Mouse (Mus musculus) midbrain, embryonic 15.5 days (tissue): ENCODE results near the gene Trub1. TPM values are rescaled to one million over a fixed set of nuclear protein-coding genes. Genes with fewer than 3 reads are reported as not detected.
A peak's percentile ranks its signal among the peaks of the same experiment; 100 is the strongest.

ENCODE experiments used
- ATAC-seq: fragments of 200-750 bp; cut with Nextera tagmentation; replicated peaks from 2 replicates; pipeline ENCODE4 v1.8.0; 2017; ENCODE audit warnings: moderate TSS enrichment
- H3K27ac ChIP-seq: fragments of 300-500 bp; sonication (generic); 2 replicates; pipeline ENCODE4 v1.5.1; 2015; ENCODE audit warnings: mild to moderate bottlenecking, inconsistent platforms
- H3K27me3 ChIP-seq: fragments of 300-500 bp; sonication (generic); replicated peaks from 2 replicates; pipeline ENCODE4 v1.6.1; 2015; ENCODE audit warnings: inconsistent platforms
- H3K36me3 ChIP-seq: fragments of 300-500 bp; sonication (generic); replicated peaks from 2 replicates; pipeline ENCODE4 v1.6.1; 2015; ENCODE audit warnings: inconsistent platforms
- H3K4me1 ChIP-seq: fragments of 300-500 bp; sonication (generic); 2 replicates; pipeline ENCODE4 v1.6.1; 2015; ENCODE audit warnings: inconsistent platforms
- H3K4me2 ChIP-seq: fragments of 300-500 bp; sonication (generic); 2 replicates; pipeline ENCODE4 v1.6.1; 2015; ENCODE audit warnings: inconsistent platforms, mild to moderate bottlenecking, moderate library complexity
- H3K4me3 ChIP-seq: fragments of 300-500 bp; sonication (generic); 2 replicates; pipeline ENCODE4 v1.5.1; 2015; ENCODE audit warnings: mild to moderate bottlenecking, inconsistent platforms
- H3K9ac ChIP-seq: fragments of 300-500 bp; sonication (generic); 2 replicates; pipeline ENCODE4 v1.6.1; 2015; ENCODE audit warnings: mild to moderate bottlenecking, inconsistent platforms
- H3K9me3 ChIP-seq: fragments of 300-500 bp; sonication (generic); 2 replicates; pipeline ENCODE4 v1.6.1; 2016; ENCODE audit warnings: inconsistent platforms
- whole genome bisulfite sequencing: fragments of 180-500 bp; shearing (Covaris S2); methylation state at CpG from one replicate; pipeline ENCODE4 v1.1.7; 2015; ENCODE audit warnings: mixed read lengths; 5-methylcytosine and 5-hydroxymethylcytosine counted together
- polyA plus RNA-seq: library from polyadenylated mRNA; unstranded; fragments of >200 nt; fragmentation: Nextera tagmentation; extraction: Ambion mirVana; gene quantifications from 2 replicates; pipeline ENCODE4 v1.2.1, GENCODE M21; 2015

Gene Trub1
- polyA plus RNA-seq, 1 experiment from 2014 or later: 15.9 TPM

- Histone ChIP-seq H3K27me3 (no peaks in the 10 kb centered on the region), H3K4me2 (no peak overlapping the region), H3K36me3 (no peaks in the 10 kb centered on the region), H3K27ac (peak overlapping the region; percentile 55), H3K9ac (no peak overlapping the region), H3K9me3 (no peaks in the 10 kb centered on the region), H3K4me3 (no peak overlapping the region), H3K4me1 (peaks cover 29% of the 10 kb centered on the region)
- 0 out of 2 replicates have a peak, but pooled peaks have one; percentile 27 for ATAC-seq
- WGBS: 49% methylated on average over 25 of the region's 25 CpGs
These were observed 52.6 kb downstream of the Trub1 start for GRCm38 (mm10) chr19:57505048-57505932.

- ATAC-seq: no peak
- Histone ChIP-seq H3K4me1 (peaks cover 29% of the 10 kb centered on the region), H3K4me2 (no peak overlapping the region), H3K27ac (no peak overlapping the region), H3K27me3 (no peaks in the 10 kb centered on the region), H3K36me3 (no peaks in the 10 kb centered on the region), H3K4me3 (no peak overlapping the region), H3K9me3 (no peaks in the 10 kb centered on the region), H3K9ac (no peak overlapping the region)
- WGBS: 36% methylated on average over 5 of the region's 5 CpGs
These were observed 53.9 kb downstream of the Trub1 start for GRCm38 (mm10) chr19:57506591-57506990.

GRCm38 (mm10) chr19:57508261-57508788, 55.6 kb downstream of the Trub1 start:
- no peak overlapping the region for H3K4me2 ChIP-seq
- 82% methylated on average over 11 of the region's 11 CpGs for WGBS
- H3K4me1 ChIP-seq: peaks cover 28% of the 10 kb centered on the region
- no peak overlapping the region for H3K9ac ChIP-seq
- H3K36me3 ChIP-seq: no peaks in the 10 kb centered on the region
- no peaks in the 10 kb centered on the region for H3K9me3 ChIP-seq
- no peaks in the 10 kb centered on the region for H3K27me3 ChIP-seq
- no peak overlapping the region for H3K4me3 ChIP-seq
- H3K27ac ChIP-seq: no peak overlapping the region
- ATAC-seq: no peak

- Histone ChIP-seq H3K27me3 (no peaks in the 10 kb centered on the region), H3K4me1 (peaks cover 25% of the 10 kb centered on the region), H3K27ac (no peak overlapping the region), H3K9me3 (no peaks in the 10 kb centered on the region), H3K36me3 (no peaks in the 10 kb centered on the region), H3K4me3 (no peak overlapping the region), H3K4me2 (no peak overlapping the region), H3K9ac (no peak overlapping the region)
- 66% methylated on average over 14 of the region's 14 CpGs for WGBS
- ATAC-seq: no peak
These were observed 57.1 kb downstream of the Trub1 start for GRCm38 (mm10) chr19:57509758-57510319.

GRCm38 (mm10) chr19:57510836-57511235, 58.1 kb downstream of the Trub1 start:
- Histone ChIP-seq H3K4me2 (no peak overlapping the region), H3K27ac (no peak overlapping the region), H3K27me3 (no peaks in the 10 kb centered on the region), H3K9me3 (no peaks in the 10 kb centered on the region), H3K4me1 (peaks cover 18% of the 10 kb centered on the region; the same call in 1 of the 2 replicates), H3K4me3 (no peak overlapping the region), H3K9ac (no peak overlapping the region), H3K36me3 (no peaks in the 10 kb centered on the region)
- ATAC-seq: no peak
- 89% methylated on average over 11 of the region's 11 CpGs for WGBS

GRCm38 (mm10) chr19:57513123-57513522, 60.4 kb downstream of the Trub1 start:
- Histone ChIP-seq H3K36me3 (no peaks in the 10 kb centered on the region), H3K27me3 (no peaks in the 10 kb centered on the region), H3K4me3 (no peak overlapping the region), H3K4me1 (peaks cover 6% of the 10 kb centered on the region; the same call in 1 of the 2 replicates), H3K4me2 (no peak overlapping the region), H3K9me3 (no peaks in the 10 kb centered on the region), H3K9ac (no peak overlapping the region), H3K27ac (no peak overlapping the region)
- no peak for ATAC-seq
- WGBS: 86% methylated on average over 9 of the region's 9 CpGs

- Histone ChIP-seq H3K4me3 (no peak overlapping the region), H3K9me3 (no peaks in the 10 kb centered on the region), H3K27me3 (no peaks in the 10 kb centered on the region), H3K36me3 (no peaks in the 10 kb centered on the region), H3K27ac (no peak overlapping the region), H3K9ac (no peak overlapping the region), H3K4me2 (no peak overlapping the region), H3K4me1 (no peaks in the 10 kb centered on the region)
- ATAC-seq: no peak
These were observed 69.0 kb downstream of the Trub1 start for GRCm38 (mm10) chr19:57521721-57522120.

- no peak overlapping the region for H3K9ac ChIP-seq
- no peak overlapping the region for H3K4me2 ChIP-seq
- WGBS: 72% methylated on average over 17 of the region's 17 CpGs
- no peak for ATAC-seq
- H3K4me1 ChIP-seq: no peaks in the 10 kb centered on the region
- H3K9me3 ChIP-seq: no peaks in the 10 kb centered on the region
- no peak overlapping the region for H3K4me3 ChIP-seq
- no peak overlapping the region for H3K27ac ChIP-seq
- H3K36me3 ChIP-seq: no peaks in the 10 kb centered on the region
- no peaks in the 10 kb centered on the region for H3K27me3 ChIP-seq
These were observed 70.7 kb downstream of the Trub1 start for GRCm38 (mm10) chr19:57523363-57523762.

GRCm38 (mm10) chr19:57525693-57526092, 73.0 kb downstream of the Trub1 start:
- Histone ChIP-seq H3K27ac (no peak overlapping the region), H3K9me3 (no peaks in the 10 kb centered on the region), H3K27me3 (no peaks in the 10 kb centered on the region), H3K4me1 (no peaks in the 10 kb centered on the region), H3K4me3 (no peak overlapping the region), H3K36me3 (no peaks in the 10 kb centered on the region), H3K4me2 (no peak overlapping the region), H3K9ac (no peak overlapping the region)
- ATAC-seq: no peak
- 79% methylated on average over 2 of the region's 2 CpGs for WGBS

- Histone ChIP-seq H3K4me1 (peaks cover under 1% of the 10 kb centered on the region; the same call in 1 of the 2 replicates), H3K36me3 (no peaks in the 10 kb centered on the region), H3K27me3 (no peaks in the 10 kb centered on the region), H3K4me3 (no peak overlapping the region), H3K4me2 (no peak overlapping the region), H3K9me3 (no peaks in the 10 kb centered on the region), H3K27ac (no peak overlapping the region), H3K9ac (no peak overlapping the region)
- 80% methylated on average over 4 of the region's 4 CpGs for WGBS
- no peak for ATAC-seq
These were observed 77.5 kb downstream of the Trub1 start for GRCm38 (mm10) chr19:57530212-57530611.

GRCm38 (mm10) chr19:57534262-57534661, 81.5 kb downstream of the Trub1 start:
- no peaks in the 10 kb centered on the region for H3K9me3 ChIP-seq
- H3K27me3 ChIP-seq: no peaks in the 10 kb centered on the region
- no peak overlapping the region for H3K4me2 ChIP-seq
- no peak overlapping the region for H3K9ac ChIP-seq
- no peak for ATAC-seq
- no peaks in the 10 kb centered on the region for H3K36me3 ChIP-seq
- H3K27ac ChIP-seq: no peak overlapping the region
- 79% methylated on average over 7 of the region's 7 CpGs for WGBS
- H3K4me3 ChIP-seq: no peak overlapping the region
- H3K4me1 ChIP-seq: peaks cover 24% of the 10 kb centered on the region

GRCm38 (mm10) chr19:57536512-57536911, 83.8 kb downstream of the Trub1 start:
- H3K4me2 ChIP-seq: no peak overlapping the region
- peak overlapping the region; percentile 65 for H3K27ac ChIP-seq
- no peaks in the 10 kb centered on the region for H3K36me3 ChIP-seq
- H3K4me3 ChIP-seq: no peak overlapping the region
- no peaks in the 10 kb centered on the region for H3K9me3 ChIP-seq
- peaks cover 24% of the 10 kb centered on the region for H3K4me1 ChIP-seq
- WGBS: 31% methylated on average over 5 of the region's 5 CpGs
- ATAC-seq: 0 out of 2 replicates have a peak, but pooled peaks have one; percentile 45
- no peaks in the 10 kb centered on the region for H3K27me3 ChIP-seq
- no peak overlapping the region for H3K9ac ChIP-seq
